Mouse (Mus musculus): ENCODE results near the gene Tango2. TPM values are rescaled to one million over a fixed set of nuclear protein-coding genes. Genes with fewer than 3 reads are reported as not detected.

The Tango2 gene
- total RNA-seq, 1 experiment from 2014 or later = 13.9 TPM

Other genes starting within 250 kb of the Tango2 start
- gene Rtn4r, start 220.5 kb downstream of the Tango2 start, total RNA-seq (2017) = 0.19 TPM in 1 of 2 replicates, not detected in the other
- not detected in 2 replicates for gene Ccdc188, start 130.2 kb downstream of the Tango2 start, total RNA-seq (2017)
- gene Zdhhc8, start 113.0 kb downstream of the Tango2 start, total RNA-seq (2017) = 9.4 and 9.6 TPM in 2 replicates
- gene Trmt2a, start 99.4 kb downstream of the Tango2 start, total RNA-seq (2017) = 86.8 and 88.1 TPM in 2 replicates
- gene Ranbp1, start 99.4 kb downstream of the Tango2 start, total RNA-seq (2017) = 330 and 415 TPM in 2 replicates
- gene Gm49776, start 89.8 kb downstream of the Tango2 start, total RNA-seq (2017) = not detected in 2 replicates
- 62.5 and 84.9 TPM in 2 replicates for gene Dgcr8, start 58.9 kb downstream of the Tango2 start, total RNA-seq (2017)
- gene Arvcf, start 79 bp upstream of the Tango2 start, total RNA-seq (2017) = 4.7 and 12.7 TPM in 2 replicates
- 12.6 and 16.3 TPM in 2 replicates for gene Txnrd2, start 78.3 kb upstream of the Tango2 start, total RNA-seq (2017)
- 54.8 and 57.7 TPM in 2 replicates for gene Comt, start 78.7 kb upstream of the Tango2 start, total RNA-seq (2017)
- gene Gnb1l, start 150.6 kb upstream of the Tango2 start, total RNA-seq (2017) = 4.4 and 4.5 TPM in 2 replicates
- gene Rtl10, start 150.8 kb upstream of the Tango2 start, total RNA-seq (2017) = 6.7 and 8.4 TPM in 2 replicates
- gene Tbx1, start 242.6 kb upstream of the Tango2 start, total RNA-seq (2017) = not detected in 2 replicates